Mouse (Mus musculus): ENCODE results near the gene Gpank1. TPM values are rescaled to one million over a fixed set of nuclear protein-coding genes. Genes with fewer than 3 reads are reported as not detected.
A peak's percentile ranks its signal among the peaks of the same experiment; 100 is the strongest.

The Gpank1 gene
- total and polyA plus RNA-seq, 3 experiments = 45.9 to 87.0 (median 54.0) TPM

GRCm38 (mm10) chr17:35132174-35132560 lies 10.9 kb downstream of the Gpank1 start:
- Histone ChIP-seq H3K4me3 (ENCODE audit: low read depth, low read length) (no peak overlapping the region), H3K9me3 (replicated peaks) (no peaks in the 10 kb centered on the region), H3K36me3 (replicated peaks) (peaks cover 54% of the 10 kb centered on the region), H3K4me1 (ENCODE audit: insufficient read depth, low read depth, low read length) (peaks cover 41% of the 10 kb centered on the region), H3K27me3 (ENCODE audit: insufficient read depth, low read length) (no peaks in the 10 kb centered on the region)
- TF ChIP-seq GATA2 (IDR thresholded peaks at IDR 0.05; ENCODE audit: borderline replicate concordance, low read depth, low read length) = no peak
- TF ChIP-seq GATA1 (IDR thresholded peaks at IDR 0.05; ENCODE audit: borderline replicate concordance, low read length) = no peak
- no peak for TF ChIP-seq TAL1 (conservative IDR thresholded peaks at IDR 0.05; ENCODE audit: low read depth, low read length)
- no peak for TF ChIP-seq CTCF (IDR thresholded peaks at IDR 0.05; ENCODE audit: low read depth, low read length)
- TF ChIP-seq POLR2AphosphoS5 (IDR thresholded peaks at IDR 0.05; ENCODE audit: insufficient replicate concordance, low read depth, low read length) = no peak
- ATAC-seq (ENCODE audit: extremely low read depth, insufficient number of reproducible peaks, low FRiP score, poor library complexity, severe bottlenecking) (no peak), DNase-seq (ENCODE audit: low spot score) (no peak)

- TF ChIP-seq GATA2 (IDR thresholded peaks at IDR 0.05; ENCODE audit: borderline replicate concordance, low read depth, low read length) = no peak
- TF ChIP-seq CTCF (IDR thresholded peaks at IDR 0.05; ENCODE audit: low read depth, low read length) = no peak
- no peak for TF ChIP-seq TAL1 (conservative IDR thresholded peaks at IDR 0.05; ENCODE audit: low read depth, low read length)
- TF ChIP-seq POLR2AphosphoS5 (IDR thresholded peaks at IDR 0.05; ENCODE audit: insufficient replicate concordance, low read depth, low read length) = no peak
- no peak for TF ChIP-seq GATA1 (IDR thresholded peaks at IDR 0.05; ENCODE audit: borderline replicate concordance, low read length)
- Histone ChIP-seq H3K9me3 (replicated peaks) (no peaks in the 10 kb centered on the region), H3K4me3 (ENCODE audit: low read depth, low read length) (no peak overlapping the region; the same call in 1 of the 2 replicates), H3K4me1 (ENCODE audit: insufficient read depth, low read depth, low read length) (peaks cover 42% of the 10 kb centered on the region), H3K36me3 (replicated peaks) (peaks cover 55% of the 10 kb centered on the region), H3K27me3 (ENCODE audit: insufficient read depth, low read length) (no peaks in the 10 kb centered on the region)
- DNase-seq (ENCODE audit: low spot score) = no peak
- ATAC-seq (ENCODE audit: extremely low read depth, insufficient number of reproducible peaks, low FRiP score, poor library complexity, severe bottlenecking) = no peak
Observed at GRCm38 (mm10) chr17:35133517-35133916, 12.3 kb downstream of the Gpank1 start.

GRCm38 (mm10) chr17:35134801-35135590 lies 13.7 kb downstream of the Gpank1 start, which contains the start of gene Bag6:
Gene Bag6 (plus strand): TSS chr17:35135178.
- TF ChIP-seq GATA1 (IDR thresholded peaks at IDR 0.05; ENCODE audit: borderline replicate concordance, low read length) = no peak
- TF ChIP-seq TAL1 (conservative IDR thresholded peaks at IDR 0.05; ENCODE audit: low read depth, low read length) = no peak
- no peak for TF ChIP-seq POLR2AphosphoS5 (IDR thresholded peaks at IDR 0.05; ENCODE audit: insufficient replicate concordance, low read depth, low read length)
- Histone ChIP-seq H3K9me3 (replicated peaks) (no peaks in the 10 kb centered on the region), H3K4me3 (ENCODE audit: low read depth, low read length) (peak within 1 kb of the TSS; percentile 99), H3K36me3 (replicated peaks) (peaks cover 57% of the 10 kb centered on the region), H3K27me3 (ENCODE audit: insufficient read depth, low read length) (no peaks in the 10 kb centered on the region), H3K4me1 (ENCODE audit: insufficient read depth, low read depth, low read length) (peaks cover 43% of the 10 kb centered on the region)
- ATAC-seq (ENCODE audit: extremely low read depth, insufficient number of reproducible peaks, low FRiP score, poor library complexity, severe bottlenecking) = peak; percentile 74
- peak; percentile 89 for DNase-seq (ENCODE audit: low spot score)

GRCm38 (mm10) chr17:35135591-35136320 lies 14.5 kb downstream of the Gpank1 start:
- peak overlapping the region; percentile 99 for H3K4me3 ChIP-seq (ENCODE audit: low read depth, low read length)
- H3K4me1 ChIP-seq (ENCODE audit: insufficient read depth, low read depth, low read length) = peaks cover 49% of the 10 kb centered on the region
- ATAC-seq (ENCODE audit: extremely low read depth, insufficient number of reproducible peaks, low FRiP score, poor library complexity, severe bottlenecking) (peak; percentile 51; the same call in 1 of the 2 replicates), DNase-seq (ENCODE audit: low spot score) (peak; percentile 66)
- H3K36me3 ChIP-seq (replicated peaks) = peaks cover 57% of the 10 kb centered on the region
- no peaks in the 10 kb centered on the region for H3K9me3 ChIP-seq (replicated peaks)
- no peaks in the 10 kb centered on the region for H3K27me3 ChIP-seq (ENCODE audit: insufficient read depth, low read length)
- TF ChIP-seq TAL1 (conservative IDR thresholded peaks at IDR 0.05; ENCODE audit: low read depth, low read length) (no peak), POLR2AphosphoS5 (IDR thresholded peaks at IDR 0.05; ENCODE audit: insufficient replicate concordance, low read depth, low read length) (no peak), GATA2 (IDR thresholded peaks at IDR 0.05; ENCODE audit: borderline replicate concordance, low read depth, low read length) (no peak), CTCF (IDR thresholded peaks at IDR 0.05; ENCODE audit: low read depth, low read length) (no peak), GATA1 (IDR thresholded peaks at IDR 0.05; ENCODE audit: borderline replicate concordance, low read length) (no peak)

- Histone ChIP-seq H3K27me3 (ENCODE audit: insufficient read depth, low read length) (no peaks in the 10 kb centered on the region), H3K4me1 (ENCODE audit: insufficient read depth, low read depth, low read length) (peaks cover 47% of the 10 kb centered on the region), H3K36me3 (replicated peaks) (peaks cover 76% of the 10 kb centered on the region), H3K4me3 (ENCODE audit: low read depth, low read length) (no peak overlapping the region), H3K9me3 (replicated peaks) (peaks cover 3% of the 10 kb centered on the region)
- DNase-seq (ENCODE audit: low spot score) (no peak), ATAC-seq (ENCODE audit: extremely low read depth, insufficient number of reproducible peaks, low FRiP score, poor library complexity, severe bottlenecking) (no peak)
- TF ChIP-seq GATA2 (IDR thresholded peaks at IDR 0.05; ENCODE audit: borderline replicate concordance, low read depth, low read length) (no peak), TAL1 (conservative IDR thresholded peaks at IDR 0.05; ENCODE audit: low read depth, low read length) (no peak), CTCF (IDR thresholded peaks at IDR 0.05; ENCODE audit: low read depth, low read length) (no peak), GATA1 (IDR thresholded peaks at IDR 0.05; ENCODE audit: borderline replicate concordance, low read length) (no peak), POLR2AphosphoS5 (IDR thresholded peaks at IDR 0.05; ENCODE audit: insufficient replicate concordance, low read depth, low read length) (no peak)
Observed at GRCm38 (mm10) chr17:35139269-35139668, 18.0 kb downstream of the Gpank1 start.

GRCm38 (mm10) chr17:35140490-35140996 lies 19.3 kb downstream of the Gpank1 start:
- DNase-seq (ENCODE audit: low spot score) = no peak
- Histone ChIP-seq H3K36me3 (replicated peaks) (peaks cover 89% of the 10 kb centered on the region), H3K4me3 (ENCODE audit: low read depth, low read length) (no peak overlapping the region), H3K9me3 (replicated peaks) (peaks cover 3% of the 10 kb centered on the region), H3K27me3 (ENCODE audit: insufficient read depth, low read length) (no peaks in the 10 kb centered on the region), H3K4me1 (ENCODE audit: insufficient read depth, low read depth, low read length) (peaks cover 48% of the 10 kb centered on the region)
- TF ChIP-seq TAL1 (conservative IDR thresholded peaks at IDR 0.05; ENCODE audit: low read depth, low read length) (no peak), GATA2 (IDR thresholded peaks at IDR 0.05; ENCODE audit: borderline replicate concordance, low read depth, low read length) (no peak)
- no peak for ATAC-seq (ENCODE audit: extremely low read depth, insufficient number of reproducible peaks, low FRiP score, poor library complexity, severe bottlenecking)

Data from G1E (cell line).